Mouse (Mus musculus) lung, postnatal 10 days (tissue): ENCODE measurements around the gene Shf.

Experiments
- DNase-seq: peaks from one replicate; pipeline ENCODE4 v3.0.0; 2021

The Shf gene

DNA sequence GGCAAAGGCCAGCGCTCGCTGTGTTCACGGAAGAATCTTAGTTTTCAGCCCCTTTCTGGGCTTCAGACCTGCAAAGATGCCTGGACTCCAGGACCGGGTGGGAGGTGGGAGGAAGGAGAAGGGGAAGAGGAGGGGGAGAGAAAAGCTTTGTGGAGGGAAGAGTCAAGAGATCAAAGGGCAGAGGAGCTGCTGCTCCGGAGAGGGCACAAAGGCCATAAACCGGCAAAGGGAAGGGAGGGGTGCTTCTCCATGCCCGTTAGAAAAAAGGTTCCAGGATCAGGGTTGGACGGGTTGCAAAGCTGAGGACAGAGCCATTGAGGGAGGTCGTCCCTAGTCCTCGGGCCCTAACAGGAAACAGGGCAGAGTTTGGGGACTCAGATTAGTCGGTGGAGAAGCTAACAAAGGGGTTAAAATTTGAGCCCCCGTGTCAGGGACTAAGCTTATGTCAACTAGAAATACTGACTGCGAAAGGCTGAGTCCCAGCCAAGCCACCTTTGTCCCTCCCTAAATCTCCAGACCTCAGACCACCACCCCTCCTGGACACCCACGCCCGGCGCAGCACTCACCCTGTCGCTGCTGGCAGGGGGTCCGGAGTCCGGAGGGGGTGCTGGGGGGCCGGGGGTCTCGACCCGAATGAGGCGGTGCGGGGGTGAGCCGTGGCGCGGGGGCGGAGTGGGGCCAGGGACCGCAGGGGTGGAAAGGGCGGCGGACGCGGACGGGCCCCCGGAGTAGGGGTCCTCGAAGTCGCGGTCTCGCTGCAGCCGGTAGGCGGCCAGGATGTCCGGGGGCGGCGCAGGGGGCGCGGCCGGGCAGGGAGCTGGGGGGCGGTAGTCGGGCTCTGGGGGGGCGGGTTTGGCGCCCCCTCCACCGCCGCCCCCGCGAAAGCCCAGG is 636 bp downstream of the Shf start:
- DNase-seq, result peak; percentile 69

DNA sequence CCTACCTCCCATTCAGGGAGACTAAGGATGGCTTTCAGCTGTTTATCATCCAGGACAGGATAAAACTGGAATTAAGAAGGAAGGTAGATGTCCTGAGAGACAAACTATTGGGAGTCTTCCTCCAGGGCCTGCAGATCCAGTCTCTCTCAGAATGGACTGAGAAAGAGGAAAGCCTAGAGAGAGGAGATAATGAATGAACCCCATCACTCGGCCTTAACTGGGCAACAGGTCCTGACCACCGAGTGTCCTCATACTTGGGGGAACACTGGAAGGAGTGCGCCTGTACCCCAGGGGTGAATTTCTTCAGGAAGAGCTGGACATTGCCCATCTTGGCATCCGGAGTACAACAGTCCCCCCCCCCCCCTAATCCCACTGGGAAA is 1.3 kb downstream of the Shf start:
- DNase-seq, result no peak

DNA sequence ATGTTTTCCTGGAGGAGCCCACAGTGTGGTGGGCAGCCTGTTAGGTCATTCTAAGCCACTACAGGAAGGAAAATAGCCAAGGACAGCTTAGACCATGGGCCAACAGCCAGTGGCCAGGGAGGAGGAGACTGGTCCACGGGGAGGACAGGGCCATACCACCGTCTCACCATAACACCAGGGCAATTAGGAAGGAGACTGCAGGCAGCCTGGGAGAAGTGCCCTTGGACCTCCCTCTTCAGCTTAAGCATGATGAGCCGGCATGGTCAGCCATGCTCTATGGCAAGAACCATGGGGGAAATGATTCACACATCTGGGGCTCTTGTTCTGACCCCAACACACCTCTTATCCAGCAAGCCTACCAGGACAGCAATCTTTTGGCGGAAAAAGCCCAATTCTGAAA is 1.8 kb downstream of the Shf start:
- no peak for DNase-seq

DNA sequence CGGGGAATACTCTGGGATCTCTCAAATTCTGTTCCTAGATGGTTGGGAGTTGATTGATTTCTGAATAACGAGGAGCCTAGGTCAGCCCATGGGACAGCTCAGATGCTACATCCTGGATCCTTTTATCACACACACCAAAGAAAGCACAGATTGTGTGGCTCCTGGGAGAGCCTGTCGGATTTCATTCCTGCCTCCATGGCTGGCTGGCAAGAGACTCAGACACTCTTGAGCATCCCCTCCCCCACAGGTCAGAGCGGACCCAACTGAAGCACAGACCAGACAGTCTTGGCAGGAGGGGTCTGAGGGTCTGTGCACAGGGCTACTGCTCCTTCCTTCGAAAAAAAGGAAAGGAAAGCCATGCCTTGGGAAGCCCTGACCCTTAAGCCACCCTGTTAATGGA is 2.3 kb downstream of the Shf start:
- DNase-seq, result no peak

DNA sequence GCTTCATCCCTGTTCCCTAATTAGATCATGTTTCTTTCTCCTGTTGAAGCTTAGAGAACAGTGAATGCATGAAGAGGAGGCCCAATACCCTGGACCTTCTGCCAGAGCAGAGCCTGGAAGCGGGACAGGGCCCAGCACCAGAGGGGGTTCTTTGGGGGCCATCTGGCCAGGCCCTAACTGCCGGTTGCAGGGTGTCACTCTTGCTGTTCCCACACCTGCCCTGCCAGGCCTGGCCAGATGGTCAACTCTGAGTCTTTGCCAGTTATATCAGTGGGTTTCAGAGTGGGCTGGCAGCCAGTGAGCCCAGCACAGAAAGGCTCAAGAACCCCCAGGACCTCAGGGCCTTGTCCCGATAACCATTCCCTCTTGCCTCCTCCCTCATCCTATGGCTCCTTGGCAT is 2.9 kb downstream of the Shf start:
- DNase-seq, result no peak

DNA sequence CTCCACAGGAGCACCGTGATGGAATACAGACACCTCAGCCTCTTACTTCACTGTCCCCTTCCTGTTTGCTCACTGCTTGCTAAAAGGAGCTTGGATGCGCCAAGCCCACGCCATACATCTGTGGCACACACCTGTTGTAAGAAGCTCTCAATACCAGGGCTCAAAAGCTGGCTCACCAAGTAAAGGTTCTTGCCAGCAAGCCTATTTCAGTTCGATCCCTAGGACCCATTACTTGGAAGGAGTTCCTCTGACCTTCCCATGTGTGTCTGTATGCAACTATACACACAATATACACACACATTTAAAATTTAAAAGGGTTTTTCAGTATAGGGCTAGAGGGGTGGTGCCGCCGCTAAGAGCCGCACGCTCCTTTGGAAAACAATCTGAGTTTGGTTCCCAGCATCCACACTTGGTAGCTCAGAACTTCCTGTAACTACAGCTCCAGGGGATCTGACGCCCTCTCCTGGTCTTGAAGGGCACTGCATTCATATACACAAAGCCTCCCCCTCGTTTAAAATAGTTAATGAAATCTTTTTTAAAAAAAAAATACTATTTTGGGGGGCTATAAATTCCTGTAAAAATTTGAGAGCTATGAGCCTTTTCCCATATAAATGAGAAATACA is 3.6 kb downstream of the Shf start:
- DNase-seq, result no peak

DNA sequence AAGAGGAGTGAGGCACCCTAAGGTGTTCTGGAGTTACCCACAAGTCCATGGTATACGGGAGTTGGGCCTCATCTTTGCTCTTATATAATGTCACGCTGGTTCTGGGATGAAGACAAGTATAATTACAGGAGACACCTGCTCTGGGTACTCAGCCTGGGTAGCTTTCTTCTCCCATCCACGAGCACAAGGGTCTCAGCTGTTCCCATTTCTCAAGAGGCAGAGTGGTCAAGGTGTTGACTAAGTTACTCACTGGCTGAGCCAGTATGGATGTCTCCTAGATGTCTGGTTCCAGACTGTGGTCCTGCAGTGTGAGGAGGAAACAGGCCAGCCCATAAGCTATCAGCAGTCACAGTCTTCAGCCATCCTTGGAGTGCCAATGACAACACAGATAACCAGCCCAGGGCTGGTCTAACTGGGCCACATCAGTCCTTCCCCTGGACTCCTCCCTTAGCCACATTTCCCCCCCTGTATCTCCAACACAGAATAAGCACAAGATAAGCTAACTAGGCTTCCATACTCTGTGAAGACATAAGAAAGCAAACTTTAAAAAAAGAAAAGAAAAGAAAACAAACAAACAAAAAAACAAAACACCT is 4.5 kb downstream of the Shf start:
- DNase-seq, result no peak

DNA sequence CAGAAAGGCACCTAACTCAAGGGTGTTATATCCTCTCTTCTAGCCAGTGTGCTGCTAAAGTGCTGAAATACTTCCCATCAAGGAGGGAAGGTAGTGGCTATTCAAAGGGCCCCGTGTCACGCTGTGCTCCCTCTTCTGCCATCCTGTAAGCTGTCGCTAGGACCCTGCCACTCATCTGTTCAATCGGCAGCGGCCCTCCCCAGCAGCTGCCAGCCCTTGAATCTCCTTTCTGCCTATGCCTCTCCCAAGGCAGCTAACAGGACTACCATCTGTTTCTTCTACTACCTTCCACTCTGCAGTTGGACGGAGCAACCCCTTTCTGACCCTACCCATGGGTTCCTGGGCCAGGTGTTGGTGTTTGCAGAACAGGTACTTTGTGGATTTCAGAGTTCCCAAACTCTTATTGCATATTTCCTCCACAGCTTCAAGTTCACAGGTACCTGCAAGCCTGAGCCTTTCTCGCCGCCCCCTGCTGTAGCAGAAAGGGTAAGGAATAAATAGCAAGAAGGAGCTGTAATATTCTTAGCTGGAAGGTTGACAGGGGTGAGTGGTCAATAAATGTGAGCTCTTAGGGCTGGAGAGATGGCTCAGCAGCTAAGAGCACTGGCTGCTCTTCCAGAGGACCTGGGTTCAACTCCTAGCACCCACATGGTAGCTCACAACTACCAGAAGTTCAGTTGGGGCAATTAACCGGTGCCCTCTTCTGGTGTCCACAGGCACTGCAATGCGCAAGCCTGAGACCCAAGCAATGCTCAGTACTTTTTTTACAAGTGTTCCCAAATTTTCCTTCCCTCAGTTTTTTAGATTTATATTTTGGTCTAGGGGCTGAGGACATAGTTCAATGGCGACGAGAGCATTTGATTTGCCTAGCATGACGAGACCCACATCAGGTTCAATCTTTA is 6.1 kb downstream of the Shf start:
- no peak for DNase-seq

DNA sequence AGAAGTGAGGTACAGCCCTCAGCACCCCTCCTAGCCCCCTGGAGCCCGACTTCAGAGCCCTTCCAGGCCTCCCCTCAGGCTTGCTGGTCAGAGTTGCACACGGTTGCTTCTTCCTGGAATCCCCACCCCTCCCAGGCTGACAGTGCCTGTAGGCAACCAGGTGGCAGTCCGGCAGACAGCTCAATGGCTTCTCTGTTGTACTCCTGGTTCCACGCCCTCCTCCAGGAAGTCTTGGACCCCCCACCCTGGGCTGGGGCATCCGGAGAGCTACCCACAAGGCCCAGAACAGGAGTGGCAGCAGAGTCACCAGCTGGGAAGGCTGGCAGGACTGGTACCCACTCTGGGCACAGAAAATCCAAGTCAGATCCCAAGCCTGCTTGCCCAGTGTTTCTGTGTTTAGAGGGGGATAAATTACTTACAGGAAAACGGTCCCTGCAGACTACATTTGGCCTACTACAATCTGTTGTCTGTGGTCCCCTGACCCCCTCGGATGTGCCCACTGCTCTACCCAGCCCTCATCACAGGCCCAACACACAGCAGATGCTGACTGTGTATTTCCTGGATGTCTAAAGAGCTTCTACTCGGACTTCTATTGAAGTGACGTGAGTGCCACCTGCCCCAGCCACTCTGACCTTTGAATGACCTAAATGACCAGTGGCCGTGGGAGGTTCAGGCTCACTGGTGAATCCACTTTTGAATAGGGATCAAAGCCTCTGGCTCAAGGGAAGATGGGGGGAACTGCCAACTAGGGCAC is 6.9 kb downstream of the Shf start:
- no peak for DNase-seq

DNA sequence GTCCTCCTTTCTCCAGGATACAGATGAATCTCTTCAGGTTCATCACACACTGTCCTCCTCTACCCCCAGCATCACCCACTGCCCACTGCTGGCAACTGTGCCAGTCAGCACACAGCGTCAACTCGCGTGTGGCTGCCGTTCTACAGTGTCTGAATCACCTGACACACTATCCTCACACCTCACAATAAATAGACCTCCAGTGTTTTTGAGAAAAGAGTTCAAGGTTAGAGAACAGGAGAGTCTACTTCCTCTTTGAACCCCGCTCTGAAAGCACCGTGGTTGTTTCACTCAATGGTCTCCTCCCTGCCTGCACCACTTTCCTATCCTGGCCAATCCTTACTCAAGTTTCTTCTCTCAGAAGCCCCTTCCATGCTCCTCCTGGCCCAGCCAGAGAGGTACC is 7.8 kb downstream of the Shf start:
- DNase-seq, result no peak

DNA sequence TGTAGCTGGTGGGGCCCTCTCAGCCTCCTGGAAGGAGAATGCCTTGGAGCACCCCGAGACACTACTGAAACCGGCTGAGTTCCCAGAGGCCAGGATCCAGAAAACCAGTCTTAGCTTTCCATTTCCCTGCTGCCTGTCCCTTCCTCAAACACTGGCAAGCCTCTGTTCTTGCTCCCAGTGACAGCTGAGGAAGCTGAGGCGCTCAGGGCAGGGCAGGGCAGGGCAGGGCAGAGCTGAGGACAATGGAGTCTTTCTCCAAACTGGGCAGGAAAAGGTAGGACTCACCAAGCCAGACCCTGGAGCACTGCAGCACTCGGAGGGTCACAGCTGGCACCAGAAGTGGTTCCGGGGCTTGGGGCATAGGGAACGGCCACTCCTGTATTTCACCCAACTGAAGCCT is 8.7 kb downstream of the Shf start:
- DNase-seq, result no peak

DNA sequence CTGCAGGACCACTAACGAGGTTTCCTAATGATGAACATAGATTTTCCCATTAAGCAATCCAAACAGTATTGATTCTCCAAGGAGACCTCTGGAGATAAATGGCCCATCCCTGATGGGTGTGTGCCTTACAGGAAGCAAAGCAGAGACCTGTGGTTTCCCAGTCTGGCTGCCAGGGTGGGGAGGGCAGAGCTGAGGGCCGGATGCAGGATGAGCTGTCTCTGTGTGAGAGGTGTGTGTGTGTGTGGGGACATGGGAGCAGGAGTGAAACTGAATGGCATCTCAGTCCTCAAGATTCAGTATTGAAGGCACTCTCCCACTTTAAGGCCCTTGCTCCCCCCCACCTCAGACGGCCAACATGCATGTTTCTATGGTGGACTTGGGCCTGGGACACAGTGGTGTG is 12.8 kb downstream of the Shf start:
- no peak for DNase-seq

DNA sequence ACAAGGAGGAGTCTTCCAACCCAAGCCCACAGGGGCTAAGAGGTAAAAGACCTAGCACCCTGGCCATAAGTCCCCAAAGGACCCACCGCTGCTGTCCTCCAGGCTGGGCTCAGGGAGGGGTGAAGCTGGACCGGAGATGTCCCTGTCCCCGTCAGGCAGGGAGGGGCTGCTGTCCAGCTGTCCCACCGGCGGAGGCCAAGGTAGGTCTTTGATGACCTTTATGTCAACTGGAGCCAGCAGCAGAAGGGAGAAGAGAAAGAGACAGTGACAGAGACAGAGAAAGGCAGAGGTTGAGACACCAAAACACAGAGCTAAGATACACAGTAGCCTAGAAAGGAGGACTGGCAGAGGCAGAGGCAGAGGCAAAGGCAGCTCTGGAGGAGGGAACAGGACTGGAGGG is 13.6 kb downstream of the Shf start:
- no peak for DNase-seq

DNA sequence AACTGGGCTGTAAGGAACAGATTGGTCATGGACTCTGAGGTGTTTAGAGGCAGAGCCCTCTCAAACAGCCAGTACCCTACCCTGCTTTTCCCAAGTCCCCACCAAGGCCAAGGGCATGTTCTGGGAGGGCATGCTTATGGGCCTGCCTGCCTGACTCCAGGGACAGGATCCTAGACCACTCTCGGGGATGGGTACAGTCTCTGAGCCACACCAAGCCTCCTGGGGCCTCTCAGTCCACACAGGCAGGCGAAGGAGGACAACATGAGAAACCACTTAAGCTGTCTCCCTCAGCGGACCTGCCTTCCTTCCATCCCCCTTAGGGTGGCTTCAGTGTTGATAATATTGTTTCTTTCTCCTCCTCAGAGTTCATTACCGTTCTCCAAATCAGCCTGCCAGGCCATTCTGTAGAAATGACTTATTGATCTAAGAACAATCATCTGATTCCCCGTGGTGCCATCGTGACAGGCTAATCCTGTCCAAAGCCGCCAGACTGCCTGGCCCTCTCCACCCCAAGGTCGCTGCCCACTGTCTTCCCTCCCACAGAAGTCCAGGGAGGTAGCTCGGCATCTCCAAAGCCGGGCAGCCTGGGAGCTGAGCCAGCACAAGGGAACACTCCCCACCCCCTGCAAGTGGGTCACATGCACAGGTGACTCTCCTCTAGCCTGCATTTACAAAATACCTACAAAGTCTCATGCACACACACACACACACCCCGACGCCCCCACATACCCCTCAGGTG is 14.6 kb downstream of the Shf start:
- DNase-seq, result no peak

DNA sequence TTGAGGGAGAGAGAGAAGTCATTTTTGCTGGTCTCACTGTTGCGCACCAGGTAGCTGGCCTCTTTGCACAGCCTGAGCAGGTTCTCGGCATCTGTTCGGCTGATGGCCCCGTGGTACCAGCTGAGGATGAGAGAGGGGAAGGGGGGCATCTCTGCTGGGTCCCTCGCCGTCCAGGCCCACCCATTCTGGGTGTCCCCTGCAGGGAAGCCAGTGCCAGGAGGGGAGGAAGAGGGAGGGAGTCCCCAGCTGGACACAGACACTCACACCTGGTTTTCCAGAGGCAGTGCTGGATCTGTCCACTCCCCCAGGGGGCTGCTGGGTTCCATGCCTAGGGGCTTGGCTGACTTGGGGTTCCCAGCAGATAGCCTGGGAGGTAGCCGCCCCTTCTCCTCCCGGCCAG is 15.2 kb downstream of the Shf start:
- DNase-seq, result no peak

DNA sequence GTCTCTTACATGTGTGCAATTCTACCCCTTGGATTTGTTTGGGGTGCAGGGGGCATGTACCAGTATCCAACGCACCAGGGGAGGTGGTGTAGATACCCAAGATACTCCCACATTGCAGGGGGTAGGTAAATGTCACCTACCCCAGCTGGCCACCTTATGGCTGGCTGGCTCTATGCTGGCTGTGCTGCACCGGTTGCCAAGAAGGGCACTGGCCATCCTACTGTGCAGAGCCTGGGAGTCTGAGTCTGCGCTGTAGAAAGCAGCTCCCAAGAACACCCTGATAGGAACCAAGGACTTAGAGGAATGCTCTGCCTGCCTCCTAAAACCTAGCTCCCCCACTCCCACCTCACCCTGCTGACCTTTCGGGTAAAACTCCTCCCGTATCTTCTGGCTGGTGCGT is 16.0 kb downstream of the Shf start:
- DNase-seq, result no peak

DNA sequence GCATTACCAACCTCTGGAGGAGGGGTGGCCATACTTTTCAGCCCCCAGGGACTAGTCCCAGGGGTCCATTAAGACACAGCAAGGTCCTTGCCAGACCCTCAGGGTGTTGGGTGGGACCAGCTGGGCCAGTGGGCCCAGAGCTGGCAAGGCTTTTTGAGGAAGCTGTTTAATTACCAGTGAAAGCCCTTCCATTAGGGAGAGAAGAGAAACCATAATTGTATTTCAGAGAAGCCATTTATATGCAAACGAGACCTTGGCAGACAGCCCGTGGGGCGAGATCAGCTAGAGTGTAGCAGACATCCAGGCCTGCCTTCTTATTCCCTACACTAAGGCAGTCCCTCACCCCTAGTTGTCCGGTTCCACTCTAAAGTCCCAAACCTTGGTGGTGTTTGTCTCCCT is 17.0 kb downstream of the Shf start:
- DNase-seq, result peak; percentile 43

DNA sequence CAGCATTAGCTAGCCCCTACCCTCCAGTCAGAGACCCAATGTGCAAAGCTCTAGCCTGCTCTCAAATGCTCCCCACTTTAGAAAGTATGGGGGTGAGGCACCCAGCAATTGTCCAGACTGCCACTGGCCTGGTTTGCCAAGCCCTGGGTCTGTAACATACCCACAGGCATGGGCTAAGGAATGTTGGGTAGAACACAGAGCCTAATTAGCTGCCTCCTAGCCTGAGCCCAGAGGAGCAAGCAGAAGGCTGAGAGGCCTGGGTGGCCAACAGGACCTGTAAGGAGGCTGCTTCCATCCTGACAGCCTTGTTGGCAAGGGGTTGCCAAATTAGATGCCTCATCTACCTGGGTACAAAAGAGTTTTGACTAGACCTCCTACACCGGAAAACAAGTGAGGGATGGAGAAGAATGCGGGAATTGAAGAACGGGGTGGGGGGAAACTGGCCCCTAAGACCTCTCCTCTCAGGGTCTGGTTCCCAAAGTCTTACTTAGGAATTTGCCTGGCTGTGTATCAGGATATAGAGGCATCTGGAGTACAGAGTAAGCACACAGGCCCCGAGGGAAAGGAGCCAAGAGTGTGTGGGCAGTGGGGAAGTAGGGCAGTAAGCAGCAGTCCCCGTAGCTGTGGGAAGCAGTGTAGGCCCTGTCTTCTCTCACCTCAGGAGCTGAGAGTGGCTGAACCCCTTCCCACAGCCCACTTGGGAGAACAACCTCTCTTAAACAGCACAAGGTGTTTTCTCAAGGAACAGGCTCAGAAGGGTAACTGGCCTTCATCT is 17.6 kb downstream of the Shf start:
- DNase-seq, result no peak

DNA sequence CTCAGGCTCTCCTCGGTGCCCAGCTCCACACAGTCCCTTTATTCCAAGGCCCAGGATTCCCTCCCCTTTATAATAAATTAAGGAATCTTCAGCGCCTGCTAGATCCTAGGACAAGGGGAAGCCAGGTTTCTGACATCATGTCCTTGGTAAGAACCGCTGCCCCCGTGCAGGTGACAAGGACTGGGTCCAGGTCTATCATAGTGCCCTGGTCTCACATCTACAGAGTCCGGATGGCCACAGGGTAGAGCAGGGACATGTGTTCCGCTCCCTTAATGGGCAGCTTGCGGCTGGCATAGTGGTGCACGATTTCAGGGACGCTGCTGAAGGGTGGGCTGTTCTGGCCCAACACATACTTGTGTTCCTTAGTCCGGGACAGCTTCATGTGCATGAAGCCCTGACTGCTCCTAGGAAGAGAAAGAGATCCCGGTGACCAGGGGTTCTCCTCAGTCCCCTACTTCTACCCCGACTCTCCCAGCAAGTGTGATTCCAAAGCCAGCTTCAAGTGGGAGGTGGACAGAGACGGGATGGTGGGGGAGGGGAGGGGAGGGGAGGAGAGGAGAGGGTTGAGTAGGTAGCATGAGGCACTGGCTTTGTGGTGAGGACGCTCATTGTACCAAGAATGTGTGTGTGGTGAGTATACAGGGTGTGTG is 19.7 kb downstream of the Shf start:
- no peak for DNase-seq

DNA sequence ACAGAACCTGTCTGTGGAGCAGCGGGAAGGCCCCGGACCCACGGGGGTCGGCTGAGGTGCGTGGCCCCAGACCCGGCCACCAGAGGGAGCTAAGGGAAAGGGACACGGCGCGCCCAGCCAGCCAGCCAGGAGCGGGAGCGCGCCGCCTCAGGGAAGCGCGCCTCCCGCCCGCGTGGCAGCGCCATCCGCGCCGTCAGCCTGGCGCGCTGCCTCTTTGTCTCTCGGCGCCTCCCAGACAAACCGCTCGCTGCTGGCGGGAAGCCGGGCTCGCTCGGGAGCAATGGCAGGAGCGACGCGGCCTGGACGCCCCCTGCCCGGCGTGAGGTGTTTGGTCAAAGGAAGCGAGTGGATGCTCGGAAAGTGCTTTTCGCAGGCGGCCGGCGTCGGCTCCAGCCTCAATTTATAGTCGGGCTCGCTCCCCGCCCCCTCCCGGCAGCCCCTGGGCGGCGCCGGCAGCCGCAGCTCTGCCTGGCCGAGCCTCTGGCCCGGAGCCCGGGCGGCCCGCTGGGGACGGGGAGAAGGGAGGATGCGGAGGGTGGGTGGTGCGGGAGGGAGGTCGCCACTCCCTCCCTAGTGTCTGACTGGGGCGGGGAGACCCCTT is 20.3 kb downstream of the Shf start:
- peak; percentile 92 for DNase-seq
